Mouse (Mus musculus) frontal cortex, postnatal 36 days (tissue): ENCODE data around the gene Agap3.

Experiments
- DNase-seq, 2 experiments: peaks; one replicate each; pipeline ENCODE4 v3.0.0; 2022; ENCODE audit warnings: low spot score in 2 of 2

Gene Agap3

GRCm38 (mm10) chr5:24428596-24428995, 23.4 kb upstream of the Agap3 start:
- DNase-seq: no peak

GRCm38 (mm10) chr5:24433993-24434392, 18.0 kb upstream of the Agap3 start:
- no peak for DNase-seq

GRCm38 (mm10) chr5:24441187-24441586, 10.8 kb upstream of the Agap3 start:
- DNase-seq: no peak

GRCm38 (mm10) chr5:24442029-24442428, 9.9 kb upstream of the Agap3 start:
- DNase-seq: no peak

DNA sequence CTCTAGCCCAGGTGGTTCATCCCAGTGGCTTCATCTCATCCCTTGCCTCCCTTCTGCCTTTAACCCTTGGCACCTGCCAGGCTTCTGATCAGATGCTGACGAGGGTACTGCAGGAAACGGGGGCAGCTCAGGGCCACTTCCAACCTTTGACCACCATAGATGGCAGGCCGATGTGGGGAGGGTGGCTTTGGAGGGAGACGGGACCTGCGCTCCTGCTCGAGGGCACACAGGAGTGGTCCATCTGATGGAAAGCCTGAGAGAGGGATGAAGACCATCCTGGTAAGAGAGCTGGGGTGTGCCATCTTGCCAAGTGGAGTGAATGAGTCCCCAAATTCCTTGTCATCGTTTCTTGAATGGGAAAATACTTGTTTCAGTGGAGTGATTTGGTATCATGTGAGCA, 8.8 kb upstream of the Agap3 start:
- DNase-seq: no peak

DNA sequence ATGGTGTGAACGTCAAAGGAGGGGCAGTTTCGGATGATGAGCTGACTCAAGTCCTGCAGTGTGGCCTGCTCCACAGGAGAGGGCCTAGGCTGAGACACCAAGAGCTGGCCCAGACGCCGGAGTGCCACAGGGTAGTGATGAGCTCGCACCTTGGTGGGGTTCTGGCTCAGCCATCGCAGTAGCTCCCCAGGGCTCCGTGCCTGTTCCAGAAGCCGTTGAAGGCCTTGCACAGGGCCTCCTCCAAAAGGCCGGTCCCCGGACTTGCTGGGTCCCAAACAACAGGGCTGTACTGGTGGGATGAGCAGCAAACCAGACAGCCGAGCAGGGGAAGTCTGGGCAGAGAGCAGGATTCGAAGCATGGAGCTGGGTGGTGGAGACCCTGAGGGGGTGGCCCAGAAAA, 8.1 kb upstream of the Agap3 start:
- DNase-seq: no peak

GRCm38 (mm10) chr5:24444746-24445427, 7.1 kb upstream of the Agap3 start, which contains the start of gene Fastk:
Fastk (minus strand) TSS chr5:24445287.
- DNase-seq: peak; percentile 94

DNA sequence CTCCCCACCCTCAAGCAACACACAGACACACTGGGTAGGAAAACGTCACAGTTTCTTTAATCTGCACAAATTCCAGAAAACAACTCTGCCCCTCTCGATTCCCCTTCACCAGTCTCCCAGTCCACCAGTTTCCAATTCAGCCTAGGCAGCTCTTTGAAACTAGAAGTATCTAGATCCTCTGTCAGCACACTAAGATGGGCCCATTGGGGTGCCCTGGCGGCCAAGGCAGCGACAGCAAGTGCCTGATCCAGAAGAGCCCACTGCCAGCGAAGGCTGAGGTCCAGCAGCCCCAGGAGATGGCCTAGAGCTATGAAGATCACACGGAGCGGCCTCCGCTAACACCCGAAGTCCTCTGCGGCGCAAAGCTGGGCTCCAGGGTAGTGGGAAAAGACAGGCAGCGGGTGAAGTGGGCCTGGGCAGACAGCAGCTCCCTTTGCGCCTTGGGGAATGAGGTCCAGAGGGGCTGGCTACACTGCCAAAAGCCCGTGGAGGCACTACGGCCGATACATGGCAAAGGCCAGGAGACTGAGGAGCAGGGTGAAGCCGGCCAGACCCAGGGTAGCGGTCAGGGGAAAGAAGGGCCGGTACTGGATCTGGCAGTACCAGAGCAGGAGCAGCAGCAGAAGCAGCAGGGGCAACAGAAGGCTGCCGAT, 6.4 kb upstream of the Agap3 start:
- no peak for DNase-seq

GRCm38 (mm10) chr5:24446630-24447029, 5.3 kb upstream of the Agap3 start:
- DNase-seq: no peak

DNA sequence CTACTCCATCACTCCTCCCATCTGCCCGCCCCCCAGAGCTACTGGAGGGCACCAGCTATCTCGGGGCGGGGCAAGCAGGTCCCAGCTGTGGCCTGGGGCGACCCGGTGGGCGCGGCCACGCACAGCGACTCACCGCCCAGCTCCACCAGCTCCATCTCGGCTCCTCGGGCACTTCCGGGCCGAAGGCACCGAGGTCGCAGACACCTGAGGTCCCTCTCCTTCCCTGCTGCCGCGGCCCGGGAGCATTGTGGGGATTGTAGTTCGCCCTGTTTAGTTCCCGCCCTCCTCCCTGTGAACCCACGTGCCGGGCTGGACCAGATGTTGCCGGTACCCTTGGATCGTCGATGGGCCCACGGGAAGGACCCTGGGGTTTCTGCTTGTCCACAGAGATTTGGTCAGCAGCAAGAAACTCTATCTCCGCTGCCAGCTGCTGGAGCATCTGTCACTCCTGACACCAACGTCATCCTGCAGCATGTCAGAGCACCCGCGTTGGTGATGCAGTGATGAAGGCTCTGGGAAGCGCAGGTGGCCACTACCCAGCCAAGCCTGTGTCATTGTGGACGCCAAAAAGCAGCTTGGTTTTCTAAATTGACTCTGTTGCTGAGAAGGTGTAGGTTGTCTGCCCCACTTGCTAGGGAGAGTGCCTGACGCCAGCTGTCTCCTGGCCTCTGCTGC, 4.2 kb upstream of the Agap3 start, which contains the start of gene Tmub1:
Gene Tmub1 (minus strand): TSS at position 231 of the 675 bp plus-strand sequence.
- DNase-seq: peak; percentile 89 to 91

GRCm38 (mm10) chr5:24451264-24452029, 530 bp upstream of the Agap3 start:
- peak; percentile 75 to 79 for DNase-seq

DNA sequence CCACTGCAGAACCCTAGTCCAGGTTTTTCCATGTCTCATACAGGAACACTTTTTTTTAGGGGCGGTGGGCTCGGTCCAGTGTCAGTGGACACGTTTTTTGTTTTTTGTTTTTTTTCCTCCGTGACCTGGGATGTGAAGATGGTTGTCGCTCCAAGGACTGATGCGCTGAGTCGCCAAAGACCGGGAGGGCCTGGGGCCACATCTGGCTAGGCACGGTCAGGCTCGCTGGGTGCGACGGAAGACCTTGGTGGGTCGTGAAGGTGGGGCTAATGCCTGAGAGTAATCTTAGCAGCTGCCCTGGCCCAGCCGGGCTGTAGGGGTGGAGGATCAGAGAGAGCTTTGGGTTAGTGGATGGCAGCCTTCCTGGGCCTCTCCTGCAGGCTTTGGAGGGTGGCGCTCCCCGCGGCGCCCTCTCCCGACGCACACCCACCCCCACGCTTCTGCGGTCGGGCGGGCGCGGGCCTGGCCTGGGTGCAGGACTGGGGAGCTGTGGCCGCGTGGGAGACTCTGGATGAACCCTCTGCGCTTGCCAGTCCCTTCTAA, 785 bp downstream of the Agap3 start:
- peak; percentile 37 to 55 for DNase-seq

- DNase-seq: peak in 1 of 2 experiments; percentile 34
Observed at GRCm38 (mm10) chr5:24453283-24453984, 1.5 kb downstream of the Agap3 start.

- DNase-seq: no peak
Observed at GRCm38 (mm10) chr5:24453985-24454303, 2.0 kb downstream of the Agap3 start.

DNA sequence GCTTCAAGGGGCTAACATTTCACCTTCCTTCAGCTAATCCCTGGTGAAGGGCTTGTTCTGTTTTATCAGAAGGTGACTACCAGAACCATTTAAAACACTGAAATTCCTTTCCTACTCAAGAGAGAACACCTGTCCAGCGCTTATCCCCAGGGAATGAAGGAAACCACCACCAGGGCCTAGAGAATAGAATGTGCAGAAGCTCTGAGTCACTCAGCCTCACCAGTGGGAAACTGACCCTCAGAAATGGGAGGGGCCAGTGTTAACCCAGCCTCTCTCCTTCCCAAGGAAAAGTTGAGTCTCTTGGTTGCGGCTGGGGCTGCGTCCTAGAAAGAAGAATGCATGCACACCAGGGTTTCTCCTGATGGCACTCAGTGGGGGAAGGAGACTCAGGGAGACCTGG, 3.1 kb downstream of the Agap3 start:
- DNase-seq: no peak

DNA sequence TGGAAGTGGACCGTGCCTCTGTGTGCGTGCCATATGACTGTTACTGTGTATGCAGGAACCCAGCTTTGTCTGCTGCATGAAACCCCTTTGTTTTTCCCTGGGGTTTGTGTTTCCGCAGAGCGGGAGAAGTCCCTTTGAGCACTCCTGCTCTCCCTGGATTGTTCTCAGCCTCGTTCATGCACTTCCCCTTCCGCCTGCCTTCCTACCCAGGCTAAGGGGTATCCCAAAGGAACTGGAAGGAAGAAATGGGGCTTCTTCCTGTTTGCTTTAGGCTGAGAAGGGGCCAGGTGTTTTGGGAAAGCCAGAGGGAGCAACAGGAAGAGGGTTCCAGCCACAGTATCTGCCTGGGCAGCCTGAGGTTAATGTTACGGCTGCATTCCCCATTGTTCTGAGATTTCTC, 3.6 kb downstream of the Agap3 start:
- no peak for DNase-seq

GRCm38 (mm10) chr5:24466762-24467161, 14.8 kb downstream of the Agap3 start:
- DNase-seq: no peak

GRCm38 (mm10) chr5:24470600-24470999, 18.6 kb downstream of the Agap3 start:
- peak; percentile 68 to 77 for DNase-seq

DNA sequence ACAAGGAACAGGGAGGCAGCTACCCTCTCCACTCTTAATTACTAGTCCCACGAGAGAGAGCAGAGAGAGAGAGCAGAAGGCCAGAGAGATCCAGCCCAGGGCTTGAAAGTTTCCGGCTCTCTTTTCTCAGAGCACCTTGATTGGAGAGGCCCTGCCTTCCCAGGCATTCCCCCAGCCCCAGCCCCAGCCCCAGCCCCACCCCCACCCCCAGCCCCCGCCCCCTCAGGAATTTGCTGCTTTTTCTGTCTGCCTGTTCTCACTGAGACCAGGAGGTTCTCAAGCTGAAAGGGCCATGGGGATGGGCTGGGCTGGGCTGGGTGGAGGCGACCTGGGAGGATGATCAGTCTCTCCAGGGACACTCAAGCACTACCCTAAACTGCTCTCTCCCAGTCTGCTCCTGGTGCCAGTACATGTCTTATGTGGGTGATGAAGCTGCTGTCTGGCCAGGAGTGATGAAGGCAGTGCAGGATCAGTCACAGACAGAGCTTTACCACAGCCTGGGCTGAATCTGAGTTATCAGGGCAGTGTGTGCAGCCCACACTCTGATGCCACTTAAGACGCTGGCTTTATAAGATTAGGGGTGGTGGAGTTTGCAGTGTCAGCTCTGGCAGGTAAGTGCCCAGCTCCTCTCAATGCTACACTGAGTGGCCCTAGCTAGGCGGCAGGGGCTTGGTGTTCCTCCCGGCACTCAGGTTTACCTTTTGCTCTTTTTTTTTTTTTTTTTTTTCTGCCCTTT, 21.1 kb downstream of the Agap3 start:
- DNase-seq: no peak

DNA sequence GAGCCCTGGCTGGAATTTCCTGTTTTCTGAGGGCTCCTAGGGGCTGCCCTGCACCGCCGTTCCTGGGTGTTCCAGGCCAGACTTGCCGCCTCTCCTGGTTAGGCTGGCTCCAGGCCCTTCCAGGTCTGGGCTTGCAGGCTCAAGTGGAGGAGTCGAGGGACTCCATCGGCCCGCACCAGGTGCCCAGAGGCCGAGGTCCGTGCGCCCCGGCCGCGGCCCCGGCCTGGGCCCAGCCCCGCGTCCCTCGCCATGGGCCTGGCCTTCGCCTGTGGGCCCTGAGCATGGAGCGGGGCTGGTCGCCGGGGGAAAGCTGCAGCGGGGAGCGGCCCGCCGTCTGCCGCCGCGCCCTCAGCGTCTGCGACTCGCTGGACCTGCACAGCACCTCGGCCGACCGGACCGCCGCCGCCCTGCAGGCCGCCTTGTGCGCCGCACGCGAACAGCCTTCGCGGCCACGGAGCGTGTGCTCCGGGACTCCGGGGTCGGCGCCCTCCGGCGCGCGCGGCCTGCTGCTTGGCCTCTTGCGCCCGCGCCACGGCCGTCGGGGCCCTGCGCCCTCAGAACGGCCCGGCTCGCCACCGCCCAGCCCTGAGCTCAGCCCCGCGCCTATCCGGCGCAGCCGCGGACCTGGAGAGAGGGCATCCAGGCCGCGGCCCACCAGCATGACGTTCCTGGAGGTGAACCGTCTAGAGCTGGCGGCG, 22.2 kb downstream of the Agap3 start:
- no peak for DNase-seq
